Mouse (Mus musculus): ENCODE measurements around the gene Rab11fip4. TPM values are rescaled to one million over a fixed set of nuclear protein-coding genes. Genes with fewer than 3 reads are reported as not detected.

The Rab11fip4 gene
- polyA plus RNA-seq, 1 experiment from 2014 or later = 7.7 TPM

DNA sequence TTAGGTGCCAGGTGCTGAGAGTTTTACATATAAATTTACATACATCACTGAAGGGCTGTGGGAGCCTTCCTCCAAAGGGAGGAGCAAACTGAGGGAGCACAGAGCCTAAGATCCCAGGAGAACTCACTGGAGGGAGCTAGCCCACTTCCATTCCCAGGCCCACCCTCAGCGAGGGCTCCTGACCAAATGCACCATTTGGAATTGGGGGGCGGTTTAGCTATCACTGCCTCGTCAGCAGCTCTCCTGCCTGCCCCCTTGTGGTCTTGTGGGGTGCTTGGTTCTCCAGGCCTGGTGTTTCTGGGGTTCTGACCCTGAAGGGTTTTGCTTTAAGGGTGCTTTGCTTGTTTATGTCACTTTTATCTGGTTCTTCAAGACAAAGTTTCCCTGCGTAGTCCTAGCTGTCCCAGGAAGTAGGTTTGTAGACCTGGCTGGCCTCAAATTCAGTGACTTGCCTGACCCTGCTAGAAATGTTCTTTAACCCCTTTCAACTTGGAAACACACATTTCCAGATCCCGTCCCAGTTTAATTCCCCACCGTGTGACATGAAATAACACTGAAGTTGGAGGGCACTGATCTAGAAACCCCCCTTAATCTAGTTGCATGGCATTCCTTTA lies 80.8 kb downstream of the Rab11fip4 start:
- 55% methylated on average over 6 of the region's 6 CpGs for WGBS
- H3K36me3 ChIP-seq = no peaks in the 10 kb centered on the region
- H3K27me3 ChIP-seq = no peaks in the 10 kb centered on the region
- no peak overlapping the region for H3K4me2 ChIP-seq
- H3K9me3 ChIP-seq = no peaks in the 10 kb centered on the region
- peaks cover 77% of the 10 kb centered on the region for H3K4me1 ChIP-seq
- H3K4me3 ChIP-seq = no peak overlapping the region
- H3K9ac ChIP-seq = no peak overlapping the region
- ATAC-seq (ENCODE audit: insufficient number of reproducible peaks, insufficient read depth, low FRiP score, low TSS enrichment, low read depth) = no peak
- H3K27ac ChIP-seq = no peak overlapping the region

DNA sequence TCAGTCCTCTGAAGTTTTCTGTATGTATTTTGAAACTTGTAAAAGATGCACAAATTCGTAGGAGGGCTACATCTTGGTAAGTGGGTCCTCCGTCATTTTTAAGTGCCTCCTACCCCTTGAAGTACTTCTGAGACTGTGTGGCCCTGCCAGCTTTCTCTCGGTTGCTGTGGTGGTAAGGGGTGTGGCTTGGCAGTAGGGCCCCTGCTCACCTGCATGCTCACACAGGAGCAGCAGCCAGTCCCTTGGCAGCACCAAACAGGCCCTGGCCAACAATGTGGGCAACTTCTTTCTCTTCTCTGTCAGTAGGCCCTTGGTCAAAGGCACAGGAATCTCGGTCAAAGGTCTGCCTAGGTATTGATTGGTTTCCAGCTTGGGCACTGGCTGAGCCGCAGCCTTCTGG lies 82.1 kb downstream of the Rab11fip4 start:
- WGBS = 80% methylated on average over 5 of the region's 5 CpGs
- H3K9ac ChIP-seq = no peak overlapping the region
- no peak overlapping the region for H3K27ac ChIP-seq
- H3K36me3 ChIP-seq = no peaks in the 10 kb centered on the region
- no peak overlapping the region for H3K4me2 ChIP-seq
- H3K9me3 ChIP-seq = no peaks in the 10 kb centered on the region
- no peaks in the 10 kb centered on the region for H3K27me3 ChIP-seq
- no peak for ATAC-seq (ENCODE audit: insufficient number of reproducible peaks, insufficient read depth, low FRiP score, low TSS enrichment, low read depth)
- H3K4me3 ChIP-seq = no peak overlapping the region
- peaks cover 80% of the 10 kb centered on the region for H3K4me1 ChIP-seq

DNA sequence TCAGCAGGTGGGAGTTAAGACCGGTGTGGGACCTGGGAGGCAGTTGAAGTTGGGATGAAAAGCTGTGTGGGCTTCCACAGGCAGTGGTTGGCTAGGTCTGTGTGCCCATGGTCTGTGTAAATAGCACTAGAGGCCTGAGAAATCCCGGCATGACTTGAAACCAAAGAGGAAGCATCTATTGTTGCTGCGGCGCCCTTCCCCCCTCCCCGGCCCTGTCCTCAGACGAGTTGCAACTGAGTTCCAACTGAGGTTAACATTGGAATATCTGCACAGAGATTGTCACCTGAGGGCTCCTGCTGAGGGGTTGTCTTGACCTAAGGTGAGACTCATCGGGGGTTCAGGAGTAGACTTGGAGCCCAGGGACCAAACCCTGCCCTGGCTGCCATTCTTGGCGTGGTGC lies 82.7 kb downstream of the Rab11fip4 start:
- 72% methylated on average over 8 of the region's 8 CpGs for WGBS
- H3K4me1 ChIP-seq = peaks cover 73% of the 10 kb centered on the region
- no peaks in the 10 kb centered on the region for H3K27me3 ChIP-seq
- H3K9me3 ChIP-seq = no peaks in the 10 kb centered on the region
- no peak for ATAC-seq (ENCODE audit: insufficient number of reproducible peaks, insufficient read depth, low FRiP score, low TSS enrichment, low read depth)
- no peaks in the 10 kb centered on the region for H3K36me3 ChIP-seq
- H3K27ac ChIP-seq = no peak overlapping the region
- no peak overlapping the region for H3K4me2 ChIP-seq
- H3K9ac ChIP-seq = no peak overlapping the region
- H3K4me3 ChIP-seq = no peak overlapping the region

DNA sequence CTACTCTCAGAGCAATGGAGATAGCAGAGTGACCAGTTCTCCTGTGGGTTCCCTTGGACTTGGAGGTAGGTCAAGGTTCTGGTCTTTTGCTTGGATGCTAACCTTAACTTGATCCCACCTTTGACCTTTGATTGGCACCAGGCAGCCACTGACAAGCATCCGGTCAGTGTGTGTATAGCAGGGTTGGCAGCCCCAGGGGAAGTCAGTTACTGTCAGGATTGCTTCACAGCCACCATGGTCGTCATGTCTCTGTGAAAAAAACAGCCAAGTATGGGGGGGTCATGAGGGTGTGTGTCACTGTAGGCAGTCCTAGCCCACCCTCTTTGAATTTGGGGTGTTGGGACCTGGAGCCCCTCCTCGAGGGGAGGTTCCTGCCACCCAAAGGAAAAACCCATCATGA lies 83.2 kb downstream of the Rab11fip4 start:
- no peaks in the 10 kb centered on the region for H3K27me3 ChIP-seq
- no peaks in the 10 kb centered on the region for H3K36me3 ChIP-seq
- no peak overlapping the region for H3K9ac ChIP-seq
- H3K4me3 ChIP-seq = no peak overlapping the region
- H3K4me2 ChIP-seq = no peak overlapping the region
- H3K9me3 ChIP-seq = no peaks in the 10 kb centered on the region
- no peak overlapping the region for H3K27ac ChIP-seq
- WGBS = 63% methylated on average over 3 of the region's 3 CpGs
- no peak for ATAC-seq (ENCODE audit: insufficient number of reproducible peaks, insufficient read depth, low FRiP score, low TSS enrichment, low read depth)
- peaks cover 68% of the 10 kb centered on the region for H3K4me1 ChIP-seq

DNA sequence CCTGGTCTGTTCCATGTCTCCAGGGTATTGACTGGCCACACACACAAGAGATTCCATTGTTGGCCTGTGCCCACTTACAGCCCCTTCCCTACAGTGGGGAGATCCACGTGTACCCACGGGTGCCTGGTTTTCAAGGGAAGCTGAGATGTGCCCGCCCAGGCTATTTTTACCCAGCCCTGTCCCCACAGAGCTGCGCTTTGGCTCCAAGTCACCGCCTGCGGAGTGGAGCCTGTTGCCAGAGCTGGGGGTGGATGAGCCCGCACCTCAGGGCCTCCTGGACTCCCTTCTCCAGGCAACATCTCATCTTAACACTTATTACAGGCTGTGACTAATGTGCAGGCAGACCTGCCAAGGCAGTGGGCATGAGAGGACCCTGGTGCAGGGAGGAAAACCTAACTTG lies 83.6 kb downstream of the Rab11fip4 start:
- H3K9me3 ChIP-seq = no peaks in the 10 kb centered on the region
- H3K9ac ChIP-seq = no peak overlapping the region
- 80% methylated on average over 7 of the region's 7 CpGs for WGBS
- 0 out of 2 replicates have a peak overlapping the region, but pooled peaks have one; percentile 2 for H3K27ac ChIP-seq
- H3K4me2 ChIP-seq = no peak overlapping the region
- no peak overlapping the region for H3K4me3 ChIP-seq
- no peaks in the 10 kb centered on the region for H3K27me3 ChIP-seq
- ATAC-seq (ENCODE audit: insufficient number of reproducible peaks, insufficient read depth, low FRiP score, low TSS enrichment, low read depth) = no peak
- H3K4me1 ChIP-seq = peaks cover 64% of the 10 kb centered on the region
- H3K36me3 ChIP-seq = no peaks in the 10 kb centered on the region

DNA sequence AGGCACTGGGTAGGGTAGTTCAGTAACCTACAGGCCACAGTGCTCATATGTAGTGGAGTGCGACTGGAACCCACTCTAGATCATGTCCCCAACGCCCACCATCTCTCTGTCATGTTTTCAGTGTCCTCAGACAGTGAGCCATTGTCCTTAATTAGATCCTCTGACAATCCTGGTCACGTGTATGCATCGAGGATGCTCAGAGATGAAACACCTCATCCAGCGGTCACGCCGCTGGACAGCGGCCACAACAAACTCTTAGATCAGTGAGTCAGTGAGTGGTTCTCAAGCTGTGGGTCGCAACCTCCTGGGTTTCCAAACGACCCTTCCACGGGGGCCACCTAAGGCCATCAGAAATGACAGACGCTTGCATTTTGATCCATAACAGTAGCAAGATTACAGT lies 84.3 kb downstream of the Rab11fip4 start:
- WGBS = 72% methylated on average over 12 of the region's 12 CpGs
- H3K4me1 ChIP-seq = peaks cover 58% of the 10 kb centered on the region

DNA sequence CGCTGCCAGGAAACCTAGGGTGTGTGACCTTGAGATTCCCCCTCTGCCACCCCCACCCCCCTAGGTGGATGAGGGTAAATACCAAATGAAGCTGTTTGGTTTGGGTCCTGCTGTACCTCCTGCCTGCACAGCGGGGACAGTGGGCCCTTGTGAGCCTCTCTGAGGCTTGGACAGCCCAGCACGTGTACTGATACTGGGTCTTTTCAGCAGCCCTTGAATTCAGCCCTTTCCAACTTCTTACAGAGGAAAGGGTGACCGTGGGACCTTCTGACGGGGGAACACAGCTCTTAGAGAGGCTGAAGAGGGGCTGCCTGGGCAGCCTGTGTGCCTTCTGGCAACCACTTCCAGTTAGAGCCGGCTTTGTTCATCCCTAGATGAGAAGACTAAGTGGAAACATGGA lies 85.0 kb downstream of the Rab11fip4 start:
- no peak for ATAC-seq (ENCODE audit: insufficient number of reproducible peaks, insufficient read depth, low FRiP score, low TSS enrichment, low read depth)
- Histone ChIP-seq H3K9me3 (no peaks in the 10 kb centered on the region), H3K4me2 (no peak overlapping the region), H3K4me1 (peaks cover 51% of the 10 kb centered on the region), H3K9ac (no peak overlapping the region), H3K4me3 (no peak overlapping the region), H3K27me3 (no peaks in the 10 kb centered on the region), H3K36me3 (peaks cover 4% of the 10 kb centered on the region; the same call in 1 of the 2 replicates), H3K27ac (no peak overlapping the region)
- WGBS = 60% methylated on average over 6 of the region's 6 CpGs

More for the DNA sequence above, 84.3 kb downstream of the Rab11fip4 start:
- 0 out of 2 replicates have a peak overlapping the region, but pooled peaks have one; percentile 2 for H3K27ac ChIP-seq
- H3K4me3 ChIP-seq = no peak overlapping the region
- no peak for ATAC-seq (ENCODE audit: insufficient number of reproducible peaks, insufficient read depth, low FRiP score, low TSS enrichment, low read depth)
- no peaks in the 10 kb centered on the region for H3K36me3 ChIP-seq
- no peak overlapping the region for H3K4me2 ChIP-seq
- H3K27me3 ChIP-seq = no peaks in the 10 kb centered on the region
- no peaks in the 10 kb centered on the region for H3K9me3 ChIP-seq
- no peak overlapping the region for H3K9ac ChIP-seq

DNA sequence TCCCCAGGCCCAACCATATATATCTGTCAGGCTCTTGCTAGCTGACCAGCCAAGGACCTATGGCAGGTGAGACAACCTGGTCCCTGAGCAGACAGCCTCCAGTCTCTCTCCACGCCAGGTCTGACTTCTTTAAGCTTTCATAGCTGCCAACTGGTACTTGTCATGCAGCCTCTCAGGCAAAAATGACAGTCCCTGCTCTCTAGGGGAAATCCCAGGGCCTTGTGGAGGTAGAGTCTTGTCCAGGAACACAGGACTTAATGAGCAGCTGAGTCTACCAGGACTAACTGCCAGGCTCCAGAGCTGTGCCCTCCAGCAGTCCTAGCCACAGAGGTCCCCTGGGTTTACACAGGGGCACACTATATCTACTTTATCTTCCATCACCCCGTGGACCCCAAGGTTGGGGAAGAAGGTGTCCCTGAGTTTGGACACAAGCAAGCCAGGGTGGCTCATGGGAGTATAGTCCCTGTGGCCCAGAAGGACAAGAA lies 85.5 kb downstream of the Rab11fip4 start:
- no peaks in the 10 kb centered on the region for H3K27me3 ChIP-seq
- peaks cover 45% of the 10 kb centered on the region for H3K4me1 ChIP-seq
- peaks cover 8% of the 10 kb centered on the region; the same call in 1 of the 2 replicates for H3K36me3 ChIP-seq
- H3K27ac ChIP-seq = no peak overlapping the region
- H3K4me2 ChIP-seq = no peak overlapping the region
- WGBS = 81% methylated on average over 2 of the region's 2 CpGs
- ATAC-seq (ENCODE audit: insufficient number of reproducible peaks, insufficient read depth, low FRiP score, low TSS enrichment, low read depth) = no peak
- no peaks in the 10 kb centered on the region for H3K9me3 ChIP-seq
- H3K4me3 ChIP-seq = no peak overlapping the region
- H3K9ac ChIP-seq = no peak overlapping the region

DNA sequence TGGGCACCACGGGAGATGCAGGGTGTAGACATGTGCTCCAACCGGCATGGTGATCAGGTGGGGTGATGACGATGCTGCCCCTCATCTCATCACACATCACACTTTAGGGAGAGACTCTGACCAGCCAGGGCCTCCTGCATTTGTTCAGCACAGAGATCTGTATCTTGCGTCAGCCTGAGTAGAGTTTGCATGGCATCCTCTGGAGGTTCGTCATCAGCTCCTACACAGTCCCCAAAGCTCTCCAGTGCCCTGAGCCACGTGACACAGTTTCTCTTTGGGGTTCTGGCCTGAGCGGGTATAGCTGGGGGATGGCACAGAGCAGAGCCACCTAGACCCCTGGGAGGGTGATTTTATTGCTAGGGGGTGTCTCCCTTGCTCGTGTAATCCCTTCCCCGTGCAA lies 86.4 kb downstream of the Rab11fip4 start:
- WGBS = 81% methylated on average over 9 of the region's 9 CpGs
- ATAC-seq (ENCODE audit: insufficient number of reproducible peaks, insufficient read depth, low FRiP score, low TSS enrichment, low read depth) = no peak
- Histone ChIP-seq H3K4me3 (no peak overlapping the region), H3K36me3 (peaks cover 8% of the 10 kb centered on the region; the same call in 1 of the 2 replicates), H3K4me2 (no peak overlapping the region), H3K27ac (no peak overlapping the region), H3K27me3 (no peaks in the 10 kb centered on the region), H3K4me1 (peaks cover 36% of the 10 kb centered on the region), H3K9me3 (no peaks in the 10 kb centered on the region), H3K9ac (no peak overlapping the region)

DNA sequence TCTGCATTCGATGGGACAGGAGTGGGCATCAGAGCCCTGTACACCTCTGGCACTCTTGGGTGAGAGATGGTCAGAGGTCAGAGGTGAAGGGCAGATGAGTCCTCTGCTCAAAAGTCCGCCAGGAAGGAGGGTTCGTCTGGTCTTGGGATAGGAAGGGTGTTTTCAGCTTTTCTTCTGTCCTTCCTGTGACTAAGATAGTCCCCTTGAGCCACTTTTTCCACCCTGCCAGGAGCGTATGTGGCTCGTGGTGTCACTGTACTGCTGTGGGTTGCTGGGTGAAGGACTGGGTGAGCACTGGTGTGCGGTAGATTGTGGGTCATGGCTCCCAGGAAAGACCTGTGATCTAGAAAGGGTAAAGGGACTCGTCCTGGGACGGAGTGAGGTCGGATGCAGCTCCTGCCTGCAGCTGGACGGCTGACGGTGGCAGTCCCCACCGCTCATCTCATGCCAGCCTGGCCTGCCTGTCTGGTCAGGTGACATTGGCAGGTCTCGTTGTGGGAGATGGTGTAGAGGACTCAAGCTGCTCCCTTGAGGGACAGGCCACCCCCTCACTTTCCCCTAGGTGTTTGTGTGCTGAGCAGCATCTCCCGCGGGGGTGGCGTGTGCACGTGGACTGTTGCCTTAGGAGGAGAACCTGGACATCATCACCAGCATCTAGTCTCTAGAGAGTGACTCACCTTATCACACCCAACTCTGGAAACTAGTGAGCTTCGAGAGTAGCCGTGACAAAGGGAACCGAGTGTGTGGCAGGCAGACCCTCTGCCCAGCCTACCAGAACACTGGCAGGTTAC lies 87.5 kb downstream of the Rab11fip4 start:
- ATAC-seq (ENCODE audit: insufficient number of reproducible peaks, insufficient read depth, low FRiP score, low TSS enrichment, low read depth) = no peak
- Histone ChIP-seq H3K27me3 (no peaks in the 10 kb centered on the region), H3K9ac (no peak overlapping the region), H3K4me3 (no peak overlapping the region), H3K4me1 (peaks cover 29% of the 10 kb centered on the region), H3K36me3 (peaks cover 13% of the 10 kb centered on the region; the same call in 1 of the 2 replicates), H3K4me2 (no peak overlapping the region), H3K27ac (no peak overlapping the region), H3K9me3 (no peaks in the 10 kb centered on the region)
- WGBS = 86% methylated on average over 20 of the region's 20 CpGs

DNA sequence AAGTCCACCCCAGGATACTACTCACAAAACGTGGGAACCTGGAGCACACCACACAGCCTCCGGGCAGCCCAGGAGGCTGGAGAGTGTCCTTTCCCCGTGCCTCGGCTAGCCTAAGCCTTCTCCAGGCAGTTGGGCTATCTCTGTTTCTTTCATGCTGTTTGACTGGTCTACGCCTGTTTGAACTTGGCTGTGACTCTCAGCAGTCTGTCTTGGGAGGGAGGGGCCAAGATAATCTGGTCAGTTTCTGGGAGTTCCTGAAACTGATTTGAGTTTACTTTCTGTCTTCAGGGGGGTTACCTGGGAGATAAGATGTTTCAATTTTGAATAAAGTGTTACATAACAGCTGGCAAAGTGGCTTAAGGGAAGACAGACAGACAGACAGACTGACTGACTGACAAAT lies 88.9 kb downstream of the Rab11fip4 start:
- H3K36me3 ChIP-seq = peaks cover 21% of the 10 kb centered on the region
- WGBS = 84% methylated on average over 5 of the region's 5 CpGs
- H3K27me3 ChIP-seq = no peaks in the 10 kb centered on the region
- no peak overlapping the region for H3K9ac ChIP-seq
- no peak for ATAC-seq (ENCODE audit: insufficient number of reproducible peaks, insufficient read depth, low FRiP score, low TSS enrichment, low read depth)
- no peak overlapping the region for H3K4me2 ChIP-seq
- H3K27ac ChIP-seq = no peak overlapping the region
- H3K9me3 ChIP-seq = no peaks in the 10 kb centered on the region
- no peak overlapping the region for H3K4me3 ChIP-seq
- H3K4me1 ChIP-seq = peaks cover 21% of the 10 kb centered on the region

DNA sequence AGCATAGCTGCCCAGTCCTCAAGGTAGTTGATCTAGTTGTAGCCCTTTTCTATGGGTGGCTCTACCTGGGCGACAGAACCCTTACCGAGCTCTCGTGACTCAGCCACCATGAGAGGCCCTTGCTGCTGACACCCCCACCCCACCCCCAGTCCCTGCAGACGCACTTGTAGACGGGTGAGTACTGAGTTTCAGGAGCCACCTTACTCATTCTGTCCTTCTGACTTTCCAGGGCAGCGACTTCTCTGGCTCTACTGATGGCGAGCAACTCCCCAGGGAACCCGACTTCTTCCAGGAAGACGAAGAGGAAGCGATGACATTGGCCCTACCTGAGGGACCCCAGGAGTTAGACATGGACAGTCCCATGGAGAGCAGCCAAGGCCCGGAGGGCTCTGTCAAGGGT lies 89.5 kb downstream of the Rab11fip4 start:
- no peak overlapping the region for H3K9ac ChIP-seq
- no peak for ATAC-seq (ENCODE audit: insufficient number of reproducible peaks, insufficient read depth, low FRiP score, low TSS enrichment, low read depth)
- H3K27me3 ChIP-seq = no peaks in the 10 kb centered on the region
- 90% methylated on average over 11 of the region's 11 CpGs for WGBS
- H3K9me3 ChIP-seq = no peaks in the 10 kb centered on the region
- no peak overlapping the region for H3K27ac ChIP-seq
- H3K4me2 ChIP-seq = no peak overlapping the region
- H3K4me3 ChIP-seq = no peak overlapping the region
- peaks cover 14% of the 10 kb centered on the region for H3K4me1 ChIP-seq
- H3K36me3 ChIP-seq = peaks cover 26% of the 10 kb centered on the region
